Mouse (Mus musculus) brain, adult 2 months (tissue): ENCODE data around the gene Bcat1.

Source experiments
- DNase-seq: peaks from one replicate; pipeline ENCODE4 v3.0.0; 2011; ENCODE audit warnings: low read depth, low spot score

Gene Bcat1

GRCm38 (mm10) chr6:145075548-145076224 is at the start of gene Bcat1:
Bcat1 (minus strand) TSS chr6:145076184.
- peak; percentile 31 for DNase-seq

- DNase-seq, result no peak
These were observed 49.7 kb upstream of the Bcat1 start for GRCm38 (mm10) chr6:145125591-145126113.

- DNase-seq, result no peak
These were observed 48.6 kb upstream of the Bcat1 start for GRCm38 (mm10) chr6:145124621-145125020.

GRCm38 (mm10) chr6:145123136-145124060 is 47.4 kb upstream of the Bcat1 start:
- DNase-seq, result no peak

GRCm38 (mm10) chr6:145122423-145123059 is 46.6 kb upstream of the Bcat1 start:
- peak; percentile 12 for DNase-seq

- peak; percentile 18 for DNase-seq
These were observed 45.8 kb upstream of the Bcat1 start for GRCm38 (mm10) chr6:145121590-145122420.

- peak; percentile 63 for DNase-seq
These were observed 45.0 kb upstream of the Bcat1 start for GRCm38 (mm10) chr6:145120787-145121589.

- no peak for DNase-seq
These were observed 44.1 kb upstream of the Bcat1 start for GRCm38 (mm10) chr6:145120086-145120485.

GRCm38 (mm10) chr6:145116098-145116672 is 40.2 kb upstream of the Bcat1 start:
- no peak for DNase-seq

GRCm38 (mm10) chr6:145115476-145116097 is 39.6 kb upstream of the Bcat1 start, which contains the start of gene Lrmp:
Lrmp (plus strand) TSS chr6:145115653.
- no peak for DNase-seq

- no peak for DNase-seq
These were observed 38.6 kb upstream of the Bcat1 start for GRCm38 (mm10) chr6:145114561-145114960.

GRCm38 (mm10) chr6:145112865-145113264 is 36.9 kb upstream of the Bcat1 start:
- DNase-seq, result no peak

- no peak for DNase-seq
These were observed 34.8 kb upstream of the Bcat1 start for GRCm38 (mm10) chr6:145110786-145111185.

- no peak for DNase-seq
These were observed 30.3 kb upstream of the Bcat1 start for GRCm38 (mm10) chr6:145106163-145106842.

GRCm38 (mm10) chr6:145105439-145105838 is 29.5 kb upstream of the Bcat1 start:
- no peak for DNase-seq

- DNase-seq, result no peak
These were observed 28.4 kb upstream of the Bcat1 start for GRCm38 (mm10) chr6:145104241-145104939.

- no peak for DNase-seq
These were observed 24.9 kb upstream of the Bcat1 start for GRCm38 (mm10) chr6:145100923-145101322.

GRCm38 (mm10) chr6:145094431-145094830 is 18.4 kb upstream of the Bcat1 start:
- no peak for DNase-seq
